Mouse (Mus musculus): ENCODE measurements around the gene Mipol1. TPM values are rescaled to one million over a fixed set of nuclear protein-coding genes. Genes with fewer than 3 reads are reported as not detected.

Gene Mipol1
- total RNA-seq, 2 experiments from 2014 or later = 3.1 to 4.0 TPM

DNA sequence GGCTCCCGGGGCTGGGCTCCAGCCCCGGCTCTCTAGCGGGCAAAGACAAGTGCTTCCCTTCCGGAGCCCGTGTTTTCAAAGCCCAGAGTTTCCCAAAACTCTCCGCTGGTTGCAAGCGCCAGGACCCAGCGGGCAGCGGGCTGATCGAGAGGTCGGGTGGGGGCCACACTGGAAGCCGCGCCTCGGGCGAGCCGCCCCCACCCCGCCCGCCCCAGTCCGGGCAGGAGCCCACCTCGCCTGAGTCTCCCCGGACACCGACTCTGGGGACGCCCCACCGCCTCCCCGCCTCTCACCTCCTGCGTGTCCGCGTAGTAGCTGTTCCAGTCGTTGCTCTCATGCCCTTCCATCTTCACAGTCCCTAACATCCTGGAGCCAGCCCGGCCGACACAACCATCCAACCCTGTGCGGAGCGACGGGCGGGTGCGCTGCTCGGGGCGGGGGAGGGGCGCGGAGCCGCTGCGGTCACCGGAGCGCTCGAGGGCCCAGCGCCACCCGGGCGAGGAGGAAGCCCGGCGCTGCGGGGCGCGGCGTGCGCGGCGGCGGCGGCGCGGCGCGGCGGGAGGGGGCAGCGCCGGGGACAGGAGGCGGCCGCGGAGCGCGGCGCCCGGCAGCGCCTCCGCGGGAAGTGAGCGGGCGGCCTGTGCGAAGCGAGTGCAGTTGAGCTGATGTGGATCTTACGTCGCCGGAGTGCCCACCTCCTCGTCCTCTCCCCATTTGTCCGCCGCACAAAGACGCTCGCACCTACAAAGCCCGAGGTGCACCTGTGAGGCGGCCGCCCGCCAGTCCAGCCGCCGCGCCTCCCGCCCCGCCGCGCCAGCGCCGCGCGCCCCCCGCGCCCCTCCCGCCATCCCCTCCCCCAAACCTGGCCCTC, 315.4 kb downstream of the Mipol1 start:
- DNase-seq (ENCODE audit: low spot score) = no peak

Other genes with a start within 250 kb of the Mipol1 start
- gene Slc25a21, start 33.0 kb upstream of the Mipol1 start, total RNA-seq (2021) = under 1 TPM in 1 of 2 experiments, not detected in 1; 0.33 TPM
- gene Prps1l3, start within 50 bp of the Mipol1 start, total RNA-seq (2021) = 10 to 100 TPM; 26.0 to 28.1 TPM

Data from gastrocnemius, adult 18-20 months (tissue).